Mouse (Mus musculus) lung, adult 2 months (tissue): ENCODE data around the gene Mrpl22.
"Not testable (repeated sequence)": the region's sequence is repeated elsewhere in the genome, so short reads cannot be mapped to it uniquely, and the experiment has no call there.

Experiments
- CTCF ChIP-seq: fragments of 200-500 bp; IDR thresholded peaks from 2 replicates; pipeline ENCODE4 v1.5.1; 2011; ENCODE audit warnings: mild to moderate bottlenecking, low read length, control low read depth; ENCODE audit not compliant: insufficient read depth
- POLR2A ChIP-seq: fragments of 200-500 bp; IDR thresholded peaks from 2 replicates; pipeline ENCODE4 v1.6.1; 2011; ENCODE audit warnings: low read depth, mild to moderate bottlenecking, control low read depth, low read length, borderline replicate concordance; ENCODE audit errors: extremely low read depth

DNA sequence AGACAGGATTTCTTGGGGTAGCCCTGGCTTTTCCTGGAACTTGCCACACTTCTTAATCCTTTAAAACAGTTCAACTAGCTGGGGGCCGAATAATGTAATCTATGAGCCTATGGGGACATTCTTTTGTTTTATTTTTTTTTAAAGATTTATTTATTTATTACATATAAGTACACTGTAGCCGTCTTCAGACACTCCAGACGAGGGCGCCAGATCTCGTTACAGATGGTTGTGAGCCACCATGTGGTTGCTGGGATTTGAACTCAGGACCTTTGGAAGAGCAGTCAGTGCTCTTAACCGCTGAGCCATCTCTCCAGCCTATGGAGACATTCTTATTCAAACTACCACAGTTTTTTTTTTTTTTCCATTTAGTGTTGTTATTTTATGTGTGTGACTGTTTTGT, 8.5 kb downstream of the Mrpl22 start:
- TF ChIP-seq CTCF, POLR2A: not testable (repeated sequence)
